Mouse (Mus musculus) liver, embryonic 16.5 days (tissue): ENCODE measurements at regions not wholly inside any gene's neighbourhood (a gene's known extent, or its start where the extent isn't known, plus 50 kb on each side); places are given as distances from the start of the nearest gene placed in this dataset.

Experiments
- ATAC-seq: fragments of 200-750 bp; cut with Nextera tagmentation; 2 replicates; pipeline ENCODE4 v1.8.0; 2017; ENCODE audit warnings: low read depth, mild to moderate bottlenecking, moderate number of reproducible peaks, moderate library complexity
- H3K27ac ChIP-seq: fragments of 300-500 bp; sonication (generic); 2 replicates; pipeline ENCODE4 v1.5.1; 2014; ENCODE audit warnings: mild to moderate bottlenecking, low read length
- H3K27me3 ChIP-seq: fragments of 300-500 bp; sonication (generic); 2 replicates; pipeline ENCODE4 v1.6.1; 2014; ENCODE audit warnings: low read depth, low read length, mixed read lengths; ENCODE audit not compliant: control insufficient read depth, insufficient read depth
- H3K36me3 ChIP-seq: fragments of 300-500 bp; sonication (generic); 2 replicates; pipeline ENCODE4 v1.6.1; 2014; ENCODE audit warnings: mild to moderate bottlenecking; ENCODE audit not compliant: control insufficient read depth, insufficient read depth
- H3K4me1 ChIP-seq: fragments of 300-500 bp; sonication (generic); 2 replicates; pipeline ENCODE4 v1.6.1; 2014; ENCODE audit warnings: low read depth, low read length, mixed read lengths; ENCODE audit not compliant: control insufficient read depth
- H3K4me2 ChIP-seq: fragments of 300-500 bp; sonication (generic); 2 replicates; pipeline ENCODE4 v1.6.1; 2014; ENCODE audit warnings: low read depth, low read length, mixed read lengths
- H3K4me3 ChIP-seq: fragments of 300-500 bp; sonication (generic); 2 replicates; pipeline ENCODE4 v1.5.1; 2014; ENCODE audit warnings: low read depth, mild to moderate bottlenecking, low read length
- H3K9ac ChIP-seq: fragments of 300-500 bp; sonication (generic); 2 replicates; pipeline ENCODE4 v1.6.1; 2014; ENCODE audit warnings: low read depth, low read length
- H3K9me3 ChIP-seq: fragments of 300-500 bp; sonication (generic); replicated peaks from 2 replicates; pipeline ENCODE4 v1.6.1; 2016; ENCODE audit warnings: low read length; ENCODE audit not compliant: control insufficient read depth
- WGBS: fragments of 180-500 bp; shearing (Covaris S2); extraction: QIAGEN DNeasy Blood & Tissue Kit; methylation state at CpG from one replicate; pipeline ENCODE4 v1.1.7; 2014; ENCODE audit not compliant: insufficient replicate concordance; 5-methylcytosine and 5-hydroxymethylcytosine counted together

- Histone ChIP-seq H3K4me2 (no peak overlapping the region), H3K4me3 (no peak overlapping the region), H3K9ac (no peak overlapping the region), H3K36me3 (no peaks in the 10 kb centered on the region), H3K4me1 (no peaks in the 10 kb centered on the region), H3K27ac (no peak overlapping the region), H3K9me3 (no peaks in the 10 kb centered on the region), H3K27me3 (no peaks in the 10 kb centered on the region)
- ATAC-seq, result no peak
- WGBS, result 34% methylated on average over 4 of the region's 4 CpGs
These were observed 282.4 kb downstream of the Stim2 start for GRCm38 (mm10) chr5:54280670-54281069.

- Histone ChIP-seq H3K4me1 (no peaks in the 10 kb centered on the region), H3K27me3 (no peaks in the 10 kb centered on the region), H3K9me3 (no peaks in the 10 kb centered on the region), H3K9ac (no peak overlapping the region), H3K27ac (no peak overlapping the region), H3K36me3 (no peaks in the 10 kb centered on the region), H3K4me3 (no peak overlapping the region), H3K4me2 (no peak overlapping the region)
- WGBS, result 45% methylated on average over 4 of the region's 4 CpGs
- no peak for ATAC-seq
These were observed 282.8 kb downstream of the Stim2 start for GRCm38 (mm10) chr5:54281121-54281520.

- Histone ChIP-seq H3K27me3 (no peaks in the 10 kb centered on the region), H3K9me3 (no peaks in the 10 kb centered on the region), H3K36me3 (no peaks in the 10 kb centered on the region), H3K27ac (no peak overlapping the region), H3K4me1 (no peaks in the 10 kb centered on the region), H3K4me2 (no peak overlapping the region), H3K4me3 (no peak overlapping the region), H3K9ac (no peak overlapping the region)
- ATAC-seq, result no peak
- 42% methylated on average over 12 of the region's 12 CpGs for WGBS
These were observed 292.2 kb downstream of the Stim2 start for GRCm38 (mm10) chr5:54290372-54291080.

- no peak for ATAC-seq
- Histone ChIP-seq H3K4me1 (no peaks in the 10 kb centered on the region), H3K9ac (no peak overlapping the region), H3K27ac (no peak overlapping the region), H3K9me3 (no peaks in the 10 kb centered on the region), H3K27me3 (no peaks in the 10 kb centered on the region), H3K4me3 (no peak overlapping the region), H3K36me3 (no peaks in the 10 kb centered on the region), H3K4me2 (no peak overlapping the region)
- WGBS, result 63% methylated on average over 5 of the region's 5 CpGs
These were observed 293.6 kb downstream of the Stim2 start for GRCm38 (mm10) chr5:54291940-54292339.

- Histone ChIP-seq H3K4me3 (no peak overlapping the region), H3K4me1 (no peaks in the 10 kb centered on the region), H3K27me3 (no peaks in the 10 kb centered on the region), H3K27ac (no peak overlapping the region), H3K4me2 (no peak overlapping the region), H3K36me3 (no peaks in the 10 kb centered on the region), H3K9me3 (no peaks in the 10 kb centered on the region), H3K9ac (no peak overlapping the region)
- WGBS, result 61% methylated on average over 8 of the region's 8 CpGs
- ATAC-seq, result no peak
These were observed 315.5 kb downstream of the Stim2 start for GRCm38 (mm10) chr5:54313660-54314279.

DNA sequence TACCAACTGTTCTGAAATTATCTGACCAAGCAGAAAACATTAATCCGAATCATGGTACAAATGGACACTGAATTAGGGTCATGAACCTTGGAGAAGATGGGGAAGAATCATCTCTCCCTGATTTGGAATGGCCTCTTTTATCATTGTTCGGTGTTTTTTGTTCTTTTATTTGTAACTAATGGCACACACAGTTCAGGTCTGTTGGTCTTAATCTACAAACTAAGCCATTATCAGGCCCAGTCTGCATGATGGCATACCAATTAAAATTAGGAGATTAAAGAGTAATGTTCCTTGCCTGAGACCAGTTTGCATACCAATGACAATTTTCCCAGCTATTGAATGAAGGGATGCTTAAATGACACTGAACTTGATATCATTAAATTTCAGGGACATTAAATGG lies 332.1 kb downstream of the Stim2 start:
- H3K4me3 ChIP-seq, result no peak overlapping the region
- H3K9me3 ChIP-seq, result no peaks in the 10 kb centered on the region
- no peaks in the 10 kb centered on the region for H3K27me3 ChIP-seq
- no peak overlapping the region for H3K4me2 ChIP-seq
- H3K27ac ChIP-seq, result no peak overlapping the region
- ATAC-seq, result no peak
- no peaks in the 10 kb centered on the region for H3K36me3 ChIP-seq
- 59% methylated on average over 2 of the region's 2 CpGs for WGBS
- no peaks in the 10 kb centered on the region for H3K4me1 ChIP-seq
- no peak overlapping the region for H3K9ac ChIP-seq

GRCm38 (mm10) chr5:54342976-54343375 lies 344.7 kb downstream of the Stim2 start:
- Histone ChIP-seq H3K4me3 (no peak overlapping the region), H3K36me3 (no peaks in the 10 kb centered on the region), H3K27ac (no peak overlapping the region), H3K27me3 (no peaks in the 10 kb centered on the region), H3K4me1 (no peaks in the 10 kb centered on the region), H3K9me3 (no peaks in the 10 kb centered on the region), H3K9ac (no peak overlapping the region), H3K4me2 (no peak overlapping the region)
- no peak for ATAC-seq
- WGBS, result 67% methylated on average over 6 of the region's 6 CpGs

- ATAC-seq, result no peak
- Histone ChIP-seq H3K9me3 (no peaks in the 10 kb centered on the region), H3K4me1 (no peaks in the 10 kb centered on the region), H3K36me3 (no peaks in the 10 kb centered on the region), H3K27ac (no peak overlapping the region), H3K27me3 (no peaks in the 10 kb centered on the region), H3K4me2 (no peak overlapping the region), H3K9ac (no peak overlapping the region), H3K4me3 (no peak overlapping the region)
- WGBS, result 65% methylated on average over 3 of the region's 3 CpGs
These were observed 345.1 kb downstream of the Stim2 start for GRCm38 (mm10) chr5:54343432-54343831.

- Histone ChIP-seq H3K27me3 (no peaks in the 10 kb centered on the region), H3K27ac (no peak overlapping the region), H3K36me3 (no peaks in the 10 kb centered on the region), H3K4me1 (no peaks in the 10 kb centered on the region), H3K9me3 (no peaks in the 10 kb centered on the region), H3K4me2 (no peak overlapping the region), H3K4me3 (no peak overlapping the region), H3K9ac (no peak overlapping the region)
- ATAC-seq, result no peak
- WGBS, result 64% methylated on average over 8 of the region's 8 CpGs
These were observed 350.7 kb downstream of the Stim2 start for GRCm38 (mm10) chr5:54348820-54349596.
